Mouse (Mus musculus) MEL (cell line): ENCODE measurements around the gene Rhof.

Experiments
- CTCF ChIP-seq, 3 experiments: IDR thresholded peaks in 2 of 3; conservative IDR thresholded peaks in 1 of 3; 2 replicates each; pipeline ENCODE4 v1.5.1; 2011 to 2012; ENCODE audit warnings: low read length in 3 of 3, low read depth in 2 of 3, mild to moderate bottlenecking in 2 of 3, improper control_type of control experiment in 1 of 3, inconsistent platforms in 1 of 3, mixed read lengths in 1 of 3, moderate library complexity in 1 of 3; ENCODE audit not compliant: control insufficient read depth in 1 of 3, insufficient read depth in 1 of 3, poor library complexity in 1 of 3, severe bottlenecking in 1 of 3
- ELF1 ChIP-seq: IDR thresholded peaks from 2 replicates; pipeline ENCODE4 v1.6.1; 2014; ENCODE audit warnings: low read depth, mild to moderate bottlenecking, inconsistent platforms, low read length, improper control_type of control experiment, moderate library complexity
- GATA1 ChIP-seq: IDR thresholded peaks from 2 replicates; pipeline ENCODE4 v1.6.1; 2011; ENCODE audit warnings: low read depth, low read length, improper control_type of control experiment
- POLR2A ChIP-seq, 2 experiments: IDR thresholded peaks; 2 replicates each; pipeline ENCODE4 v1.6.1; 2011 to 2012; ENCODE audit warnings: low read length in 2 of 2, mild to moderate bottlenecking in 2 of 2, control low read depth in 1 of 2, improper control_type of control experiment in 1 of 2, low read depth in 1 of 2, moderate library complexity in 1 of 2; ENCODE audit not compliant: control insufficient read depth in 1 of 2, insufficient read depth in 1 of 2, poor library complexity in 1 of 2
- POLR2AphosphoS5 ChIP-seq: IDR thresholded peaks from 2 replicates; pipeline ENCODE4 v1.6.1; 2012; ENCODE audit warnings: low read depth, borderline replicate concordance, mild to moderate bottlenecking, inconsistent platforms, low read length, moderate library complexity, mixed read lengths
- SIN3A ChIP-seq: IDR thresholded peaks from 2 replicates; pipeline ENCODE4 v1.6.1; 2012; ENCODE audit warnings: low read length, improper control_type of control experiment, inconsistent platforms

GRCm38 (mm10) chr5:123148073-123148722 is 15.7 kb upstream of the Rhof start:
- TF ChIP-seq GATA1 = no peak
- no peak for TF ChIP-seq POLR2A (IDR thresholded peaks at IDR 0.05; ENCODE audit: control insufficient read depth in 1 of 2, insufficient read depth in 1 of 2, low read depth in 1 of 2, low read length in 2 of 2, poor library complexity in 1 of 2)
- TF ChIP-seq POLR2AphosphoS5 = no peak
- no peak for TF ChIP-seq CTCF (IDR thresholded peaks at IDR 0.05 in 2 of 3, conservative IDR thresholded peaks at IDR 0.05 in 1 of 3; ENCODE audit: control insufficient read depth in 1 of 3, insufficient read depth in 1 of 3, low read depth in 2 of 3, low read length in 3 of 3, poor library complexity in 1 of 3, severe bottlenecking in 1 of 3)
- TF ChIP-seq ELF1 = no peak
- TF ChIP-seq SIN3A = no peak
